Mouse (Mus musculus): ENCODE measurements around the gene Ankrd63.

DNA sequence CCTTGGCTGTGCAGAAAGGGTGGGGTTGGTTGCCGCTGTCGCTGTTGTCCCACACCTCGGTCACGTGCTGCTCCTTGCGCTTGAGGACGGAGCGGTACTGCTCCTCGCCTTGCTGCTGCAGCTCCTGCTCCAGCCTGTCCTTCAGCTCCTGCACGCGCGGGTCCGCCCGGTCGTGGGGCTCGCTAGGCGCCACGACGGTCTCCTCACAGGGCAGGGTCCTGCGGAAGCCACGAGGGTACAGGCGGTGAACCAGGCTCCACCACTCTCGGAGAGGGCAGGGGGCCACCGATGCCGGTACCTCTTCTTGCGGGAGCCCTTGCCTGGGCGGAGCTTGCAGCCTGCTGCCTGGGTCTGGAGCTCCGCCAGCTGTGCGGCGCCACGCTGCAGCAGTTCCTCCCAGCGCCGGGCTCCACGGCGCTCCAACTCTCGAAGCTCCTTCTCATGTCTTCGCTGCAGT, 7.3 kb upstream of the Ankrd63 start:
- TF ChIP-seq CTCF (IDR thresholded peaks at IDR 0.05; ENCODE audit: low read depth, low read length) (no peak), POLR2A (IDR thresholded peaks at IDR 0.05; ENCODE audit: extremely low read depth, insufficient read depth, low read length) (no peak)
